Mouse (Mus musculus) T-helper 17 cell (primary cell): Measurements from ENCODE around the gene Gm45716.

Experiments used
- in situ Hi-C, 2 experiments: fragments of 300-600 bp; cut with MboI, MseI; formaldehyde crosslinking; loops; 1 replicate in 1 of 2; 2 replicates in 1 of 2; pipeline ENCODE4 v1.15.1; 2025; ENCODE audit warnings: high pct_unique_total_duplicates in 2 of 2

Gene Gm45716

GRCm38 (mm10) chr11:90276150-90276549 lies 88.7 kb downstream of the Gm45716 start:
- in situ Hi-C loops = loop anchor here in 1 of 2 experiments (25.0 kb wide), 1 partner anchor 289 kb away; no protein-coding TSS in a partner anchor

DNA sequence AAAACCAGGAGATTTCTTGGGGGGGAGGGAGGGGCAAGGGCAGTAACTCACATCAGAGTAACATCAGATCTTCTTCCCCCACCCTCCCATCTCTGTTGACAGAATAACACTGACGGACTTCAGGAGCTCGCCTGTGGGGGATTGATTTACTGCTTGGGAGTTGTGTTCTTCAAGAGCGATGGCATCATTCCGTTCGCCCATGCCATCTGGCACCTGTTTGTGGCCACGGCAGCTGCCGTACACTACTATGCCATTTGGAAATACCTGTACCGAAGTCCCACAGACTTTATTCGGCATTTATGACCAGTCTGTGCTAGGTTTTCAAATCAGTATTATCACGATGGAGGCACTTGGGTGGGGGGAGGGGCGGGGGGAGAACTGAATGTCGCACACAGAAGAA lies 89.1 kb downstream of the Gm45716 start:
- in situ Hi-C loops = loop anchor here in 1 of 2 experiments (25.0 kb wide), 1 partner anchor 289 kb away; no protein-coding TSS in a partner anchor

- in situ Hi-C loops = loop anchor here in 1 of 2 experiments (25.0 kb wide), 1 partner anchor 293 kb away; no protein-coding TSS in a partner anchor
Measured at GRCm38 (mm10) chr11:90280069-90280468, 92.6 kb downstream of the Gm45716 start.

- in situ Hi-C loops = loop anchor here in 1 of 2 experiments (25.0 kb wide), 1 partner anchor 295 kb away; no protein-coding TSS in a partner anchor
Measured at GRCm38 (mm10) chr11:90281943-90282342, 94.5 kb downstream of the Gm45716 start.

DNA sequence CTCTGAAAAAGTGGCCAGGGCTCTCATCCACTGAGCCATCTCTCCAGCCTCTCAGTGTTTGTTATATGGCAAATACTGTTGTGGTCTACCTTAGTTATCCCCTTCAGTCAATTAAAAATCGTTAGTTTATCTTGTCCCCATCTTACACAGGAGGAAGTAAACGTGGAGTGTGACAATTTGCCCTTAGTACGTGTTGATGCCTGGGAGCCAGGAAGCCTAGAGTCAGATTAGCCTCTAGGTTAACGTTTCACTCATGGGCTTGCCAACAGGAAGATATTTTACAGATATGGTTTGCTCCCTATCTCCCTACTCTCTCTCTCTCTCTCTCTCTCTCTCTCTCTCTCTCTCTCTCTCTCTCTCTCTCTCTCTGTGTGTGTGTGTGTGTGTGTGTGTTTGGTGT lies 95.7 kb downstream of the Gm45716 start:
- in situ Hi-C loops = loop anchor here in 1 of 2 experiments (25.0 kb wide), 1 partner anchor 296 kb away; no protein-coding TSS in a partner anchor

DNA sequence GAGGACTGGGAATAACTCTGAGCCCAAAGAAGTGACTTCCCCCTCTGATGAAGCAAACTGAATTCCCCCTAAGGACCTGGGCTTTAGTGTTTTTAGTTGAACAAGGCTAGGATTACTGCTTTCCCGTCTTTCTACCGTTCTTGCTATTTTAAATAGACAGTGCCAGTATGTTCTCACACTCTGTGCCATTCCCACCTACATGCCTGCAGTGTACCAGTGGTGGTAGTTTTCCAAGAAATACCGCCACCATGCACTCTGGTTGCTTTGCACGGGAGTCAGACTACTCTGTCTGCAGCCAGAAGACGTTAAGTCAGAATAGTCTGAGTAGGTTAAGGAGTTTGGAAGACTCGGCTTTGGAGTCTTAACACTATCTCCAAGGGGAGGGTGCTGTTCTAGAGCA lies 96.1 kb downstream of the Gm45716 start:
- in situ Hi-C loops = loop anchor here in 1 of 2 experiments (25.0 kb wide), 1 partner anchor 296 kb away; no protein-coding TSS in a partner anchor

- in situ Hi-C loops = loop anchor here in 1 of 2 experiments (25.0 kb wide), 1 partner anchor 297 kb away; no protein-coding TSS in a partner anchor
Measured at GRCm38 (mm10) chr11:90284079-90284478, 96.6 kb downstream of the Gm45716 start.

DNA sequence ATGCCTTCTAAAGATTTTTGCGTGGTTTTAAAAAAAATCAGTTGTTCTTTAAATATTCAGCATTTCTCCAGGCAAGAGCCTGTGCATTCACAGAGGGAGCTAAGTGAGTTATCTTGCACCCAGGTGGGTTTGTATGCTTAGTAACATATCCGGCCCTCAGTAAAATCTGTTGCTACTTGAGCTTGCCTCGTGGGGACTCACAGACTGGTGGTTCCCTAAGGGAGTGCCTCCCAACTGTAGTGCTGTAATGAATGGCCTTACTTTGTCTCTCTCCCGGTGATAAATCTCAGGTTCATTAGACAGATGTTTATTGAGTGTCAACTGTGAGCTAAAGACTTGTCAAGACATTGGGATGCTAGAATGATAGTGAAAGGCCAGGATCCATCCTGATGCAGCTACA lies 97.1 kb downstream of the Gm45716 start:
- in situ Hi-C loops = loop anchor here in 1 of 2 experiments (25.0 kb wide), 1 partner anchor 297 kb away; no protein-coding TSS in a partner anchor

DNA sequence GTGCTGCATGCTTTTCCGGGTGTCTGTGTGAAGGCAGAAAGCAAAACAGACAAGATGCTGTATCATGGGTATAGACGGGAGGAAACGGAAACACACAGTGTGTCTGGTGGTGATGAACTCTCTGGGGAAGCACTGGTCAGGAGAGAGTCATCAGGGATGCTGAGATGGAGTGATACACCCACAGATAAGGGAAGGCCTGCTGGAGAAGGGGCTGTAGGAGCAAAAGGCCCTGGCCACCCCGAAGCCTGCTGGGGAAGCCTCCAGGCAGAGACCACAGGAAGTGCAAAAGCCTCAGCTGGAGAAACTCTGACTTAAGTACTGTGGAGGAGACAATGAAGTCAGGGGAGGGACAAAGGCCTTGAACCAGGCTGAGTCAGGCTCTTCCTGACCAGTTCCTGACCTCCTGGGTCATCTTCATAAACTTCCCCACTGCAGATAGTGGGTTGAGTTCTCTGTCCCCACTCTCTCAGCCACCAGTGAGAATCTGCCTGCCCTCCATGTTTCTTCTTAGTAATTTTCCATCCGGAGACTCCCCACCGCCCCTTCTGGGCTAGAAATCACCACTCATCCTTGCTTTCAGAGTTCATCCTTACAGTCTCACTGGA lies 99.2 kb downstream of the Gm45716 start:
- in situ Hi-C loops = loop anchor here in 1 of 2 experiments (25.0 kb wide), 1 partner anchor 299 kb away; no protein-coding TSS in a partner anchor

DNA sequence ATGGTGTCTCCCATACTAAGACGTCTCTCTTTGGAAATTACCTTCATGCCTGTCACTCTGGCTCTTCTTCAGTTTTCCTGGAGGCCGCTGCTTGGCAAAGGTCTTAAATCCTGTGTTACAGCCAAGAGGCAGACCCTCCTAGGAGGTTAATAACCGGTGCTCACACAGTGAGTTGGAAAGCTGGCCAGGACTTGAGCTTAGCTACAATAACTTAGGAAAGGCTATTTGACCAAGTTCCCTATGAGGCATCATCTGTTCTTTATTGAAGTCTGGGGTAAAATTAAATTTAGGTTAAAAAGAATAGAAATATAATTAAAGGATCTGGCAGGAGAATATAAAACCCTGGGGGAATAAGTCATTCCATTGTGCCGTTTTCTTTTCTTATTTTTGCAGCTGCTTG lies 103.7 kb downstream of the Gm45716 start:
- in situ Hi-C loops = loop anchor here in 1 of 2 experiments (10.0 to 25.0 kb wide), 2 partner anchors 304 to 1524 kb away; no protein-coding TSS in a partner anchor

- in situ Hi-C loops = loop anchor here in 1 of 2 experiments (10.0 to 25.0 kb wide), 2 partner anchors 305 to 1522 kb away; no protein-coding TSS in a partner anchor
Measured at GRCm38 (mm10) chr11:90292766-90293165, 105.3 kb downstream of the Gm45716 start.

DNA sequence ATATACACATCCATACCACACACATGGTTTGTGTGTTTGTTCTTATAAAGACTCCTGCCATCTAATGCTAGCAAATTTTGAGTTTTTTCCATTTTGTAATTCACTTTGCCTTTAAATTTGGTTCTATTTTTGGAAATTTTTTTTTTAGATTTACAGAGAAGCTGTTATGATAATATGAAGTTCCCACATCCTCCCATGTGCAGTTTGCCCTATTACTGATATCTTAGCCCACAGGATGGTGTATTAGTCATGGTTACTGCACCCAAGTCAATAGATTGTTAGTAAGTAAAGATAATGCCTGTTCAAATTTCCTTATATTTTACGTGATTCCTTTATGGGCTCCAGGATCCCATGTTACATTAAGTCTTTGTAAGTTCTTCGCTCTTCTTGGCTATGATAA lies 107.1 kb downstream of the Gm45716 start:
- in situ Hi-C loops = loop anchor here in 1 of 2 experiments (10.0 to 25.0 kb wide), 2 partner anchors 307 to 1520 kb away; no protein-coding TSS in a partner anchor
